Mouse (Mus musculus): Measurements from ENCODE around the gene Hao1. TPM values are rescaled to one million over a fixed set of nuclear protein-coding genes. Genes with fewer than 3 reads are reported as not detected.

Gene Hao1
- polyA plus RNA-seq, 1 experiment from 2014 or later: 0.09 TPM

- no peak; the same call in 1 of the 2 replicates for ATAC-seq (replicated peaks; ENCODE audit: low FRiP score, low read depth)
- no peak overlapping the region for H3K9ac ChIP-seq (ENCODE audit: low read depth, low read length)
These were observed 26.6 kb downstream of the Hao1 start for GRCm38 (mm10) chr2:134527419-134528114.

GRCm38 (mm10) chr2:134518042-134518441, 36.1 kb downstream of the Hao1 start:
- no peak overlapping the region for H3K4me3 ChIP-seq (replicated peaks; ENCODE audit: low read depth, low read length)
- H3K9ac ChIP-seq (ENCODE audit: low read depth, low read length): no peak overlapping the region
- no peaks in the 10 kb centered on the region for H3K4me1 ChIP-seq (replicated peaks; ENCODE audit: insufficient read depth, low read length)
- H3K36me3 ChIP-seq (ENCODE audit: insufficient read depth, low read length): no peaks in the 10 kb centered on the region
- H3K9me3 ChIP-seq (replicated peaks; ENCODE audit: low read length): no peaks in the 10 kb centered on the region
- ATAC-seq (replicated peaks; ENCODE audit: low FRiP score, low read depth) (no peak), DNase-seq (ENCODE audit: low spot score) (no peak)
- no peaks in the 10 kb centered on the region for H3K27me3 ChIP-seq (ENCODE audit: insufficient read depth, low read length)
- no peak overlapping the region for H3K4me2 ChIP-seq (ENCODE audit: low read length)
- H3K27ac ChIP-seq: no peak overlapping the region
- TF ChIP-seq CTCF (IDR thresholded peaks at IDR 0.05; ENCODE audit: low read depth): no peak

More at GRCm38 (mm10) chr2:134527419-134528114, 26.6 kb downstream of the Hao1 start:
- TF ChIP-seq CTCF (IDR thresholded peaks at IDR 0.05; ENCODE audit: low read depth): no peak
- H3K4me1 ChIP-seq (replicated peaks; ENCODE audit: insufficient read depth, low read length): no peaks in the 10 kb centered on the region
- no peaks in the 10 kb centered on the region for H3K36me3 ChIP-seq (ENCODE audit: insufficient read depth, low read length)
- H3K4me3 ChIP-seq (replicated peaks; ENCODE audit: low read depth, low read length): no peak overlapping the region
- H3K9me3 ChIP-seq (replicated peaks; ENCODE audit: low read length): no peaks in the 10 kb centered on the region
- no peak overlapping the region for H3K27ac ChIP-seq
- peak; percentile 68 for DNase-seq (ENCODE audit: low spot score)
- 25% methylated on average over 11 of the region's 11 CpGs for WGBS
- no peaks in the 10 kb centered on the region for H3K27me3 ChIP-seq (ENCODE audit: insufficient read depth, low read length)
- peak overlapping the region; percentile 42 for H3K4me2 ChIP-seq (ENCODE audit: low read length)

GRCm38 (mm10) chr2:134499777-134500176, 54.4 kb downstream of the Hao1 start:
- Histone ChIP-seq H3K4me3 (replicated peaks; ENCODE audit: low read depth, low read length) (no peak overlapping the region), H3K9ac (ENCODE audit: low read depth, low read length) (no peak overlapping the region), H3K27ac (no peak overlapping the region), H3K36me3 (ENCODE audit: insufficient read depth, low read length) (no peaks in the 10 kb centered on the region), H3K4me2 (ENCODE audit: low read length) (no peak overlapping the region), H3K9me3 (replicated peaks; ENCODE audit: low read length) (no peaks in the 10 kb centered on the region), H3K27me3 (ENCODE audit: insufficient read depth, low read length) (no peaks in the 10 kb centered on the region), H3K4me1 (replicated peaks; ENCODE audit: insufficient read depth, low read length) (no peaks in the 10 kb centered on the region)
- no peak for DNase-seq (ENCODE audit: low spot score)
- WGBS: 76% methylated on average over 3 of the region's 3 CpGs
- TF ChIP-seq CTCF (IDR thresholded peaks at IDR 0.05; ENCODE audit: low read depth): no peak
- ATAC-seq (replicated peaks; ENCODE audit: low FRiP score, low read depth): no peak

- DNase-seq (ENCODE audit: low spot score) (no peak), ATAC-seq (replicated peaks; ENCODE audit: low FRiP score, low read depth) (no peak)
- Histone ChIP-seq H3K27me3 (ENCODE audit: insufficient read depth, low read length) (no peaks in the 10 kb centered on the region), H3K27ac (no peak overlapping the region), H3K9me3 (replicated peaks; ENCODE audit: low read length) (no peaks in the 10 kb centered on the region), H3K36me3 (ENCODE audit: insufficient read depth, low read length) (no peaks in the 10 kb centered on the region), H3K4me1 (replicated peaks; ENCODE audit: insufficient read depth, low read length) (no peaks in the 10 kb centered on the region), H3K9ac (ENCODE audit: low read depth, low read length) (no peak overlapping the region), H3K4me3 (replicated peaks; ENCODE audit: low read depth, low read length) (no peak overlapping the region), H3K4me2 (ENCODE audit: low read length) (no peak overlapping the region)
- no peak for TF ChIP-seq CTCF (IDR thresholded peaks at IDR 0.05; ENCODE audit: low read depth)
- WGBS: 72% methylated on average over 7 of the region's 7 CpGs
These were observed 55.7 kb downstream of the Hao1 start for GRCm38 (mm10) chr2:134498450-134498849.

GRCm38 (mm10) chr2:134488671-134489070, 65.5 kb downstream of the Hao1 start:
- H3K4me3 ChIP-seq (replicated peaks; ENCODE audit: low read depth, low read length): no peak overlapping the region
- no peak overlapping the region for H3K9ac ChIP-seq (ENCODE audit: low read depth, low read length)
- DNase-seq (ENCODE audit: low spot score) (no peak), ATAC-seq (replicated peaks; ENCODE audit: low FRiP score, low read depth) (no peak)
- no peaks in the 10 kb centered on the region for H3K36me3 ChIP-seq (ENCODE audit: insufficient read depth, low read length)
- H3K4me1 ChIP-seq (replicated peaks; ENCODE audit: insufficient read depth, low read length): no peaks in the 10 kb centered on the region
- no peaks in the 10 kb centered on the region for H3K9me3 ChIP-seq (replicated peaks; ENCODE audit: low read length)
- no peak overlapping the region for H3K27ac ChIP-seq
- TF ChIP-seq CTCF (IDR thresholded peaks at IDR 0.05; ENCODE audit: low read depth): no peak
- no peaks in the 10 kb centered on the region for H3K27me3 ChIP-seq (ENCODE audit: insufficient read depth, low read length)
- H3K4me2 ChIP-seq (ENCODE audit: low read length): no peak overlapping the region
- 85% methylated on average over 6 of the region's 6 CpGs for WGBS

- no peak for TF ChIP-seq CTCF (IDR thresholded peaks at IDR 0.05; ENCODE audit: low read depth)
- Histone ChIP-seq H3K9me3 (replicated peaks; ENCODE audit: low read length) (no peaks in the 10 kb centered on the region), H3K4me1 (replicated peaks; ENCODE audit: insufficient read depth, low read length) (no peaks in the 10 kb centered on the region), H3K4me2 (ENCODE audit: low read length) (no peak overlapping the region), H3K9ac (ENCODE audit: low read depth, low read length) (no peak overlapping the region), H3K4me3 (replicated peaks; ENCODE audit: low read depth, low read length) (no peak overlapping the region), H3K27me3 (ENCODE audit: insufficient read depth, low read length) (no peaks in the 10 kb centered on the region), H3K27ac (no peak overlapping the region), H3K36me3 (ENCODE audit: insufficient read depth, low read length) (no peaks in the 10 kb centered on the region)
- peak; percentile 58 for DNase-seq (ENCODE audit: low spot score)
- no peak for ATAC-seq (replicated peaks; ENCODE audit: low FRiP score, low read depth)
- WGBS: 35% methylated on average over 11 of the region's 11 CpGs
These were observed 67.9 kb downstream of the Hao1 start for GRCm38 (mm10) chr2:134486055-134486834.

Measured in kidney, postnatal 0 days (tissue).